In genomic region chr1:135180830-135181229, GRCm38 (mm10) we compare ENCODE assay signal across 26 mouse cellular contexts. TPM values are rescaled to one million over a fixed set of nuclear protein-coding genes. Genes with fewer than 3 reads are reported as not detected.
DNase-seq lines count a peak whose midpoint lies in the region; ATAC-seq lines count a peak whose summit lies in the region.
"Had no signal": no experiment of that assay in that cellular context is flagged by ENCODE, and none has a peak within 500 bp of the region (broad histone marks: within the 10 kb centered on the region; RNA-seq: fewer than 3 reads in every experiment).

No protein-coding gene starts in this region.

- no peak overlapping the region for H3K27ac ChIP-seq in intestine, embryonic 14.5 days (ENCODE audit: low read depth)
- peak overlapping the region; percentile 88 for H3K27ac ChIP-seq in stomach, embryonic 16.5 days (ENCODE audit: low read length)
- no peak overlapping the region for H3K27ac ChIP-seq in midbrain, embryonic 10.5 days (replicated peaks)
- H3K27ac ChIP-seq: embryonic facial prominence, embryonic 15.5 days; forebrain, embryonic 15.5 days; heart, embryonic 15.5 days; hindbrain, embryonic 13.5 days had no signal

- no peaks in the 10 kb centered on the region for H3K9me3 ChIP-seq in intestine, embryonic 14.5 days (ENCODE audit: control insufficient read depth, low read length)
- no peaks in the 10 kb centered on the region for H3K9me3 ChIP-seq in stomach, embryonic 16.5 days (replicated peaks; ENCODE audit: control insufficient read depth, low read length)
- no peaks in the 10 kb centered on the region for H3K9me3 ChIP-seq in midbrain, embryonic 10.5 days (replicated peaks)
- H3K9me3 ChIP-seq: embryonic facial prominence, embryonic 15.5 days; forebrain, embryonic 15.5 days; heart, embryonic 15.5 days; hindbrain, embryonic 13.5 days had no signal

- H3K36me3 ChIP-seq in intestine, embryonic 14.5 days (ENCODE audit: control insufficient read depth, insufficient read depth, low read length) = no peaks in the 10 kb centered on the region
- H3K36me3 ChIP-seq in stomach, embryonic 16.5 days (ENCODE audit: control insufficient read depth, insufficient read depth, low read length) = no peaks in the 10 kb centered on the region
- no peaks in the 10 kb centered on the region for H3K36me3 ChIP-seq in midbrain, embryonic 10.5 days
- H3K36me3 ChIP-seq: embryonic facial prominence, embryonic 15.5 days; forebrain, embryonic 15.5 days; heart, embryonic 15.5 days; hindbrain, embryonic 13.5 days had no signal

- 64% methylated on average over 10 of the region's 10 CpGs for WGBS in intestine, embryonic 14.5 days
- WGBS in large intestine, adult 2 months = 30% methylated on average over 10 of the region's 10 CpGs
- 64% methylated on average over 10 of the region's 10 CpGs for WGBS in stomach, embryonic 16.5 days
- WGBS in midbrain, embryonic 10.5 days = 85% methylated on average over 10 of the region's 10 CpGs

- peak; percentile 29 to 54 for DNase-seq in urinary bladder, adult 18-20 months (ENCODE audit: low spot score in 2 of 2)
- DNase-seq in urinary bladder, adult 2 months (ENCODE audit: low spot score) = no peak
- DNase-seq in intestine, embryonic 14.5 days (ENCODE audit: low spot score) = no peak
- peak; percentile 95 for DNase-seq in large intestine, adult 2 months (ENCODE audit: low read depth, low spot score)
- no peak for DNase-seq in midbrain, embryonic 10.5 days (ENCODE audit: low spot score)
- DNase-seq in ovary, postnatal 14 days (ENCODE audit: low spot score) = no peak
- DNase-seq: adrenal gland, adult 2 months; adrenal gland, postnatal 25 days; cerebellum, adult 2 months; cerebellum, postnatal 10 days; embryo, embryonic 11 days; gastrocnemius, postnatal 36 days; heart, adult 11 months; heart, postnatal 14 days had no signal

- ATAC-seq in intestine, embryonic 14.5 days (replicated peaks; ENCODE audit: low FRiP score, low TSS enrichment, low read depth) = peak; percentile 77
- peak; percentile 74 for ATAC-seq in stomach, embryonic 16.5 days (ENCODE audit: insufficient read depth, low FRiP score)
- no peak for ATAC-seq in erythroblast, adult 5-6 weeks (replicated peaks; ENCODE audit: low FRiP score, poor library complexity, severe bottlenecking)
- ATAC-seq: forebrain, embryonic 15.5 days had no signal

- no peak overlapping the region for H3K4me2 ChIP-seq in intestine, embryonic 14.5 days (ENCODE audit: low read length)
- no peak overlapping the region for H3K4me2 ChIP-seq in stomach, embryonic 16.5 days (ENCODE audit: low read depth, low read length)
- H3K4me2 ChIP-seq: embryonic facial prominence, embryonic 15.5 days; forebrain, embryonic 15.5 days; heart, embryonic 11.5 days; heart, embryonic 15.5 days; hindbrain, embryonic 13.5 days had no signal

- H3K27me3 ChIP-seq in intestine, embryonic 14.5 days (replicated peaks; ENCODE audit: control insufficient read depth, insufficient read depth, low read length) = no peaks in the 10 kb centered on the region
- H3K27me3 ChIP-seq in stomach, embryonic 16.5 days (ENCODE audit: control insufficient read depth, insufficient read depth, low read length) = no peaks in the 10 kb centered on the region
- no peaks in the 10 kb centered on the region; the same call in 1 of the 2 replicates for H3K27me3 ChIP-seq in midbrain, embryonic 10.5 days (ENCODE audit: low read depth, poor library complexity, severe bottlenecking)
- H3K27me3 ChIP-seq: CH12.LX; embryonic facial prominence, embryonic 15.5 days; forebrain, embryonic 15.5 days; hindbrain, embryonic 13.5 days had no signal

- H3K4me1 ChIP-seq in intestine, embryonic 14.5 days (replicated peaks; ENCODE audit: control insufficient read depth, insufficient read depth, low read length) = no peaks in the 10 kb centered on the region; the same call in 1 of the 2 replicates
- peaks cover 16% of the 10 kb centered on the region for H3K4me1 ChIP-seq in stomach, embryonic 16.5 days (ENCODE audit: control insufficient read depth, insufficient read depth, low read length)
- H3K4me1 ChIP-seq in midbrain, embryonic 10.5 days = peaks cover 4% of the 10 kb centered on the region; the same call in 1 of the 2 replicates

- H3K4me3 ChIP-seq in intestine, embryonic 14.5 days (ENCODE audit: low read depth, low read length) = no peak overlapping the region
- H3K4me3 ChIP-seq in stomach, embryonic 16.5 days (replicated peaks; ENCODE audit: low read length) = no peak overlapping the region
- no peak overlapping the region for H3K4me3 ChIP-seq in midbrain, embryonic 10.5 days
- H3K4me3 ChIP-seq: embryonic facial prominence, embryonic 15.5 days; forebrain, embryonic 15.5 days; heart, embryonic 15.5 days; hindbrain, embryonic 13.5 days had no signal

- H3K9ac ChIP-seq in intestine, embryonic 14.5 days (ENCODE audit: low read length) = no peak overlapping the region
- H3K9ac ChIP-seq in stomach, embryonic 16.5 days (ENCODE audit: low read length) = no peak overlapping the region
- H3K9ac ChIP-seq: embryonic facial prominence, embryonic 15.5 days; forebrain, embryonic 15.5 days; heart, embryonic 15.5 days; hindbrain, embryonic 13.5 days had no signal

RNA-seq across cellular contexts. Expression of gene Gpr37l1, which starts 13.3 kb away (rescaled TPM):
- polyA plus RNA-seq in urinary bladder, adult 2 months (2012; rRNA removed) = 6.8 and 7.3 TPM in 2 replicates
- polyA plus RNA-seq in intestine, embryonic 14.5 days (2014; fragmentation: Nextera tagmentation; extraction: Ambion mirVana) = 0.35 and 0.50 TPM in 2 replicates
- 2.9 and 4.5 TPM in 2 replicates for polyA plus RNA-seq in large intestine, adult 2 months (2012; rRNA removed)
- polyA plus RNA-seq in stomach, embryonic 16.5 days (2015; fragmentation: Nextera tagmentation; extraction: Ambion mirVana) = 0.90 and 1.3 TPM in 2 replicates
- not detected in 2 replicates for polyA plus RNA-seq in midbrain, embryonic 10.5 days (2016; fragmentation: Nextera tagmentation; extraction: Ambion mirVana)
- 1.0 TPM in 1 of 2 replicates, not detected in the other for total RNA-seq in erythroblast, adult 5-6 weeks (2015; ENCODE audit: low replicate concordance)
- total RNA-seq in erythroblast, adult 5-6 weeks (2017; ENCODE audit: low replicate concordance) = not detected in 2 replicates
- total RNA-seq: CH12.LX; ES-E14; hematopoietic stem cell, adult 5-6 weeks had no signal
- polyA plus RNA-seq: embryonic facial prominence, embryonic 11.5 days; embryonic facial prominence, embryonic 15.5 days; forebrain, embryonic 11.5 days; heart, embryonic 11.5 days; heart, embryonic 15.5 days had no signal

RNA-seq across cellular contexts. Expression of gene Arl8a, which starts 34.2 kb away (rescaled TPM):
- 115 and 118 TPM in 2 replicates for polyA plus RNA-seq in urinary bladder, adult 2 months (2012; rRNA removed)
- polyA plus RNA-seq in intestine, embryonic 14.5 days (2014; fragmentation: Nextera tagmentation; extraction: Ambion mirVana) = 54.2 and 55.1 TPM in 2 replicates
- polyA plus RNA-seq in large intestine, adult 2 months (2012; rRNA removed) = 61.0 and 65.9 TPM in 2 replicates
- 35.3 and 37.6 TPM in 2 replicates for polyA plus RNA-seq in stomach, embryonic 16.5 days (2015; fragmentation: Nextera tagmentation; extraction: Ambion mirVana)
- polyA plus RNA-seq in midbrain, embryonic 10.5 days (2016; fragmentation: Nextera tagmentation; extraction: Ambion mirVana) = 46.5 and 67.6 TPM in 2 replicates
- 22.3 and 23.4 TPM in 2 replicates for total RNA-seq in erythroblast, adult 5-6 weeks (2015; ENCODE audit: low replicate concordance)
- 7.2 and 11.9 TPM in 2 replicates for total RNA-seq in erythroblast, adult 5-6 weeks (2017; ENCODE audit: low replicate concordance)

RNA-seq across cellular contexts. Expression of gene Ptpn7, which starts 48.3 kb away (rescaled TPM):
- polyA plus RNA-seq in urinary bladder, adult 2 months (2012; rRNA removed) = 2.6 and 2.7 TPM in 2 replicates
- 2.0 TPM in 2 replicates for polyA plus RNA-seq in intestine, embryonic 14.5 days (2014; fragmentation: Nextera tagmentation; extraction: Ambion mirVana)
- polyA plus RNA-seq in large intestine, adult 2 months (2012; rRNA removed) = 5.5 and 7.6 TPM in 2 replicates
- 1.6 and 2.8 TPM in 2 replicates for polyA plus RNA-seq in stomach, embryonic 16.5 days (2015; fragmentation: Nextera tagmentation; extraction: Ambion mirVana)
- polyA plus RNA-seq in midbrain, embryonic 10.5 days (2016; fragmentation: Nextera tagmentation; extraction: Ambion mirVana) = 1.3 and 2.4 TPM in 2 replicates
- 14.6 and 15.5 TPM in 2 replicates for total RNA-seq in erythroblast, adult 5-6 weeks (2015; ENCODE audit: low replicate concordance)
- 22.7 and 23.9 TPM in 2 replicates for total RNA-seq in erythroblast, adult 5-6 weeks (2017; ENCODE audit: low replicate concordance)

Comparison
In these comparisons a context has a peak if more than half of its experiments do, and no peak if none do; other contexts are left out.
1. DNase-seq: peak in urinary bladder, adult 18-20 months (2 of 2) and large intestine, adult 2 months (single experiment); none in urinary bladder, adult 2 months (single experiment), intestine, embryonic 14.5 days (single experiment), midbrain, embryonic 10.5 days (single experiment) and ovary, postnatal 14 days (single experiment).